Mouse (Mus musculus): ENCODE results near the gene Atg10. TPM values are rescaled to one million over a fixed set of nuclear protein-coding genes. Genes with fewer than 3 reads are reported as not detected.

Gene Atg10
- polyA plus RNA-seq, 1 experiment from 2014 or later = 13.0 TPM

- H3K4me1 ChIP-seq (replicated peaks; ENCODE audit: control insufficient read depth, insufficient read depth, low read length) = no peaks in the 10 kb centered on the region
- no peak for DNase-seq (ENCODE audit: low spot score)
- H3K4me3 ChIP-seq (ENCODE audit: low read depth, low read length) = no peak overlapping the region
- no peaks in the 10 kb centered on the region for H3K27me3 ChIP-seq (ENCODE audit: control insufficient read depth, insufficient read depth, low read length)
- WGBS = 81% methylated on average over 17 of the region's 17 CpGs
- H3K36me3 ChIP-seq (ENCODE audit: control insufficient read depth, insufficient read depth, low read length) = no peaks in the 10 kb centered on the region
- no peaks in the 10 kb centered on the region for H3K9me3 ChIP-seq (ENCODE audit: control insufficient read depth, low read length)
- no peak for ATAC-seq (replicated peaks; ENCODE audit: low FRiP score)
- no peak overlapping the region for H3K27ac ChIP-seq (ENCODE audit: low read depth, low read length)
- no peak overlapping the region for H3K9ac ChIP-seq (ENCODE audit: low read length)
- H3K4me2 ChIP-seq (ENCODE audit: low read depth, low read length, severe bottlenecking) = no peak overlapping the region
Measured at GRCm38 (mm10) chr13:91169529-91170319, 54.0 kb downstream of the Atg10 start.

- ATAC-seq (replicated peaks; ENCODE audit: low FRiP score) (no peak), DNase-seq (ENCODE audit: low spot score) (no peak)
- H3K9ac ChIP-seq (ENCODE audit: low read length) = no peak overlapping the region
- H3K4me1 ChIP-seq (replicated peaks; ENCODE audit: control insufficient read depth, insufficient read depth, low read length) = no peaks in the 10 kb centered on the region
- no peaks in the 10 kb centered on the region for H3K27me3 ChIP-seq (ENCODE audit: control insufficient read depth, insufficient read depth, low read length)
- no peaks in the 10 kb centered on the region for H3K9me3 ChIP-seq (ENCODE audit: control insufficient read depth, low read length)
- no peak overlapping the region for H3K4me3 ChIP-seq (ENCODE audit: low read depth, low read length)
- no peaks in the 10 kb centered on the region for H3K36me3 ChIP-seq (ENCODE audit: control insufficient read depth, insufficient read depth, low read length)
- 90% methylated on average over 4 of the region's 4 CpGs for WGBS
- H3K4me2 ChIP-seq (ENCODE audit: low read depth, low read length, severe bottlenecking) = no peak overlapping the region
- no peak overlapping the region for H3K27ac ChIP-seq (ENCODE audit: low read depth, low read length)
Measured at GRCm38 (mm10) chr13:91168486-91168885, 55.3 kb downstream of the Atg10 start.

- WGBS = 92% methylated on average over 5 of the region's 5 CpGs
Measured at GRCm38 (mm10) chr13:91167561-91167960, 56.2 kb downstream of the Atg10 start.

GRCm38 (mm10) chr13:91166286-91166685 is 57.5 kb downstream of the Atg10 start:
- DNase-seq (ENCODE audit: low spot score) (no peak), ATAC-seq (replicated peaks; ENCODE audit: low FRiP score) (no peak)
- WGBS = 91% methylated on average over 7 of the region's 7 CpGs
- Histone ChIP-seq H3K27me3 (ENCODE audit: control insufficient read depth, insufficient read depth, low read length) (no peaks in the 10 kb centered on the region), H3K4me2 (ENCODE audit: low read depth, low read length, severe bottlenecking) (no peak overlapping the region), H3K27ac (ENCODE audit: low read depth, low read length) (no peak overlapping the region), H3K9ac (ENCODE audit: low read length) (no peak overlapping the region), H3K9me3 (ENCODE audit: control insufficient read depth, low read length) (no peaks in the 10 kb centered on the region), H3K4me1 (replicated peaks; ENCODE audit: control insufficient read depth, insufficient read depth, low read length) (no peaks in the 10 kb centered on the region), H3K4me3 (ENCODE audit: low read depth, low read length) (no peak overlapping the region), H3K36me3 (ENCODE audit: control insufficient read depth, insufficient read depth, low read length) (no peaks in the 10 kb centered on the region)

More at GRCm38 (mm10) chr13:91167561-91167960, 56.2 kb downstream of the Atg10 start:
- Histone ChIP-seq H3K9ac (ENCODE audit: low read length) (no peak overlapping the region), H3K36me3 (ENCODE audit: control insufficient read depth, insufficient read depth, low read length) (no peaks in the 10 kb centered on the region), H3K4me3 (ENCODE audit: low read depth, low read length) (no peak overlapping the region), H3K4me2 (ENCODE audit: low read depth, low read length, severe bottlenecking) (no peak overlapping the region), H3K4me1 (replicated peaks; ENCODE audit: control insufficient read depth, insufficient read depth, low read length) (no peaks in the 10 kb centered on the region), H3K9me3 (ENCODE audit: control insufficient read depth, low read length) (no peaks in the 10 kb centered on the region), H3K27ac (ENCODE audit: low read depth, low read length) (no peak overlapping the region), H3K27me3 (ENCODE audit: control insufficient read depth, insufficient read depth, low read length) (no peaks in the 10 kb centered on the region)
- no peak for DNase-seq (ENCODE audit: low spot score)
- no peak for ATAC-seq (replicated peaks; ENCODE audit: low FRiP score)

GRCm38 (mm10) chr13:91165200-91165599 is 58.6 kb downstream of the Atg10 start:
- H3K4me2 ChIP-seq (ENCODE audit: low read depth, low read length, severe bottlenecking) = no peak overlapping the region
- 79% methylated on average over 6 of the region's 6 CpGs for WGBS

GRCm38 (mm10) chr13:91163292-91163691 is 60.5 kb downstream of the Atg10 start:
- WGBS = 69% methylated on average over 4 of the region's 4 CpGs
- Histone ChIP-seq H3K4me1 (replicated peaks; ENCODE audit: control insufficient read depth, insufficient read depth, low read length) (no peaks in the 10 kb centered on the region), H3K36me3 (ENCODE audit: control insufficient read depth, insufficient read depth, low read length) (no peaks in the 10 kb centered on the region), H3K27ac (ENCODE audit: low read depth, low read length) (no peak overlapping the region), H3K9me3 (ENCODE audit: control insufficient read depth, low read length) (no peaks in the 10 kb centered on the region), H3K9ac (ENCODE audit: low read length) (no peak overlapping the region), H3K4me2 (ENCODE audit: low read depth, low read length, severe bottlenecking) (no peak overlapping the region), H3K4me3 (ENCODE audit: low read depth, low read length) (no peak overlapping the region), H3K27me3 (ENCODE audit: control insufficient read depth, insufficient read depth, low read length) (no peaks in the 10 kb centered on the region)
- DNase-seq (ENCODE audit: low spot score) (no peak), ATAC-seq (replicated peaks; ENCODE audit: low FRiP score) (no peak)

More at GRCm38 (mm10) chr13:91165200-91165599, 58.6 kb downstream of the Atg10 start:
- Histone ChIP-seq H3K36me3 (ENCODE audit: control insufficient read depth, insufficient read depth, low read length) (no peaks in the 10 kb centered on the region), H3K27me3 (ENCODE audit: control insufficient read depth, insufficient read depth, low read length) (no peaks in the 10 kb centered on the region), H3K27ac (ENCODE audit: low read depth, low read length) (no peak overlapping the region), H3K9ac (ENCODE audit: low read length) (no peak overlapping the region), H3K9me3 (ENCODE audit: control insufficient read depth, low read length) (no peaks in the 10 kb centered on the region), H3K4me3 (ENCODE audit: low read depth, low read length) (no peak overlapping the region), H3K4me1 (replicated peaks; ENCODE audit: control insufficient read depth, insufficient read depth, low read length) (no peaks in the 10 kb centered on the region)
- ATAC-seq (replicated peaks; ENCODE audit: low FRiP score) = no peak
- DNase-seq (ENCODE audit: low spot score) = no peak

GRCm38 (mm10) chr13:91162452-91162851 is 61.3 kb downstream of the Atg10 start:
- Histone ChIP-seq H3K4me3 (ENCODE audit: low read depth, low read length) (no peak overlapping the region), H3K9me3 (ENCODE audit: control insufficient read depth, low read length) (no peaks in the 10 kb centered on the region), H3K36me3 (ENCODE audit: control insufficient read depth, insufficient read depth, low read length) (no peaks in the 10 kb centered on the region), H3K27me3 (ENCODE audit: control insufficient read depth, insufficient read depth, low read length) (no peaks in the 10 kb centered on the region), H3K9ac (ENCODE audit: low read length) (no peak overlapping the region), H3K4me1 (replicated peaks; ENCODE audit: control insufficient read depth, insufficient read depth, low read length) (no peaks in the 10 kb centered on the region), H3K27ac (ENCODE audit: low read depth, low read length) (no peak overlapping the region), H3K4me2 (ENCODE audit: low read depth, low read length, severe bottlenecking) (no peak overlapping the region)
- DNase-seq (ENCODE audit: low spot score) (no peak), ATAC-seq (replicated peaks; ENCODE audit: low FRiP score) (0 out of 2 replicates have a peak, but pooled peaks have one; percentile 61)
- WGBS = 20% methylated on average over 5 of the region's 5 CpGs

- no peaks in the 10 kb centered on the region for H3K4me1 ChIP-seq (replicated peaks; ENCODE audit: control insufficient read depth, insufficient read depth, low read length)
- H3K4me2 ChIP-seq (ENCODE audit: low read depth, low read length, severe bottlenecking) = no peak overlapping the region
- no peaks in the 10 kb centered on the region for H3K27me3 ChIP-seq (ENCODE audit: control insufficient read depth, insufficient read depth, low read length)
- no peak overlapping the region for H3K27ac ChIP-seq (ENCODE audit: low read depth, low read length)
- no peaks in the 10 kb centered on the region for H3K36me3 ChIP-seq (ENCODE audit: control insufficient read depth, insufficient read depth, low read length)
- no peak overlapping the region for H3K4me3 ChIP-seq (ENCODE audit: low read depth, low read length)
- no peaks in the 10 kb centered on the region for H3K9me3 ChIP-seq (ENCODE audit: control insufficient read depth, low read length)
- ATAC-seq (replicated peaks; ENCODE audit: low FRiP score) (no peak), DNase-seq (ENCODE audit: low spot score) (no peak)
- 91% methylated on average over 3 of the region's 3 CpGs for WGBS
- H3K9ac ChIP-seq (ENCODE audit: low read length) = no peak overlapping the region
Measured at GRCm38 (mm10) chr13:91160616-91161015, 63.2 kb downstream of the Atg10 start.

GRCm38 (mm10) chr13:91159881-91160280 is 63.9 kb downstream of the Atg10 start:
- ATAC-seq (replicated peaks; ENCODE audit: low FRiP score) = no peak
- no peaks in the 10 kb centered on the region for H3K4me1 ChIP-seq (replicated peaks; ENCODE audit: control insufficient read depth, insufficient read depth, low read length)
- H3K27ac ChIP-seq (ENCODE audit: low read depth, low read length) = no peak overlapping the region
- H3K9ac ChIP-seq (ENCODE audit: low read length) = no peak overlapping the region
- H3K36me3 ChIP-seq (ENCODE audit: control insufficient read depth, insufficient read depth, low read length) = no peaks in the 10 kb centered on the region
- H3K9me3 ChIP-seq (ENCODE audit: control insufficient read depth, low read length) = no peaks in the 10 kb centered on the region
- DNase-seq (ENCODE audit: low spot score) = no peak
- H3K4me3 ChIP-seq (ENCODE audit: low read depth, low read length) = no peak overlapping the region
- 80% methylated on average over 2 of the region's 2 CpGs for WGBS
- no peak overlapping the region for H3K4me2 ChIP-seq (ENCODE audit: low read depth, low read length, severe bottlenecking)
- no peaks in the 10 kb centered on the region for H3K27me3 ChIP-seq (ENCODE audit: control insufficient read depth, insufficient read depth, low read length)

Measured in forebrain, embryonic 11.5 days (tissue).